Mouse (Mus musculus) MEL (cell line): ENCODE results near the gene Zfp64. TPM values are rescaled to one million over a fixed set of nuclear protein-coding genes. Genes with fewer than 3 reads are reported as not detected.

Experiments used
- DNase-seq: peaks from one replicate; pipeline ENCODE4 v3.0.0; 2011; ENCODE audit warnings: low read depth, low spot score
- H3K27ac ChIP-seq: 2 replicates; pipeline ENCODE4 v1.5.1; 2012; ENCODE audit warnings: low read depth, mild to moderate bottlenecking, control low read depth, low read length, moderate library complexity; ENCODE audit not compliant: control insufficient read depth
- H3K27me3 ChIP-seq, 2 experiments: fragments of 150-350 bp in 1 of 2; sonication (generic) in 1 of 2; 2 replicates each; pipeline ENCODE4 v1.6.1; 2012; ENCODE audit warnings: low read length in 2 of 2, mild to moderate bottlenecking in 2 of 2, improper control_type of control experiment in 1 of 2, moderate library complexity in 1 of 2; ENCODE audit not compliant: insufficient read depth in 2 of 2, control insufficient read depth in 1 of 2
- H3K36me3 ChIP-seq, 2 experiments: 2 replicates each; pipeline ENCODE4 v1.6.1; 2012 to 2014; ENCODE audit warnings: low read length in 2 of 2, improper control_type of control experiment in 1 of 2, inconsistent platforms in 1 of 2, mild to moderate bottlenecking in 1 of 2; ENCODE audit not compliant: insufficient read depth in 2 of 2, control insufficient read depth in 1 of 2
- H3K4me1 ChIP-seq, 2 experiments: fragments of 150-350 bp in 1 of 2; sonication (generic) in 1 of 2; 2 replicates each; pipeline ENCODE4 v1.6.1; 2012; ENCODE audit warnings: low read length in 2 of 2, improper control_type of control experiment in 1 of 2, mild to moderate bottlenecking in 1 of 2; ENCODE audit not compliant: insufficient read depth in 2 of 2, control insufficient read depth in 1 of 2
- H3K4me3 ChIP-seq, 2 experiments: fragments of 150-350 bp in 1 of 2; sonication (generic) in 1 of 2; 2 replicates each; pipeline ENCODE4 v1.5.1; 2012; ENCODE audit warnings: low read depth in 2 of 2, low read length in 2 of 2, mild to moderate bottlenecking in 2 of 2, moderate library complexity in 2 of 2, control low read depth in 1 of 2, improper control_type of control experiment in 1 of 2; ENCODE audit not compliant: control insufficient read depth in 1 of 2, insufficient read depth in 1 of 2
- H3K79me2 ChIP-seq: 2 replicates; pipeline ENCODE4 v1.6.1; 2012; ENCODE audit warnings: mild to moderate bottlenecking, low read length, moderate library complexity; ENCODE audit not compliant: control insufficient read depth, poor library complexity, insufficient read depth
- H3K9ac ChIP-seq: 2 replicates; pipeline ENCODE4 v1.6.1; 2012; ENCODE audit warnings: low read depth, mild to moderate bottlenecking, control low read depth, low read length, moderate library complexity; ENCODE audit not compliant: control insufficient read depth, poor library complexity, severe bottlenecking
- H3K9me3 ChIP-seq: fragments of 150-350 bp; sonication (generic); replicated peaks from 2 replicates; pipeline ENCODE4 v1.6.1; 2012; ENCODE audit warnings: mild to moderate bottlenecking, low read length, improper control_type of control experiment, moderate library complexity; ENCODE audit not compliant: insufficient read depth
- CHD2 ChIP-seq: IDR thresholded peaks from 2 replicates; pipeline ENCODE4 v1.6.1; 2011; ENCODE audit warnings: low read length, improper control_type of control experiment
- CTCF ChIP-seq, 3 experiments: IDR thresholded peaks in 2 of 3; conservative IDR thresholded peaks in 1 of 3; 2 replicates each; pipeline ENCODE4 v1.5.1; 2011 to 2012; ENCODE audit warnings: low read length in 3 of 3, low read depth in 2 of 3, mild to moderate bottlenecking in 2 of 3, improper control_type of control experiment in 1 of 3, inconsistent platforms in 1 of 3, mixed read lengths in 1 of 3, moderate library complexity in 1 of 3; ENCODE audit not compliant: control insufficient read depth in 1 of 3, insufficient read depth in 1 of 3, poor library complexity in 1 of 3, severe bottlenecking in 1 of 3
- E2F4 ChIP-seq: IDR thresholded peaks from 2 replicates; pipeline ENCODE4 v1.6.1; 2011; ENCODE audit warnings: low read depth, low read length, improper control_type of control experiment, borderline replicate concordance
- ELF1 ChIP-seq: IDR thresholded peaks from 2 replicates; pipeline ENCODE4 v1.6.1; 2014; ENCODE audit warnings: low read depth, mild to moderate bottlenecking, inconsistent platforms, low read length, improper control_type of control experiment, moderate library complexity
- ETS1 ChIP-seq: IDR thresholded peaks from 2 replicates; pipeline ENCODE4 v1.6.1; 2012; ENCODE audit warnings: low read depth, mild to moderate bottlenecking, inconsistent platforms, low read length, improper control_type of control experiment, moderate library complexity
- GABPA ChIP-seq: IDR thresholded peaks from 2 replicates; pipeline ENCODE4 v1.6.1; 2012; ENCODE audit warnings: low read depth, mild to moderate bottlenecking, inconsistent platforms, low read length, improper control_type of control experiment, moderate library complexity
- GATA1 ChIP-seq: IDR thresholded peaks from 2 replicates; pipeline ENCODE4 v1.6.1; 2011; ENCODE audit warnings: low read depth, low read length, improper control_type of control experiment
- HCFC1 ChIP-seq: IDR thresholded peaks from 2 replicates; pipeline ENCODE4 v1.6.1; 2012; ENCODE audit warnings: low read depth, mild to moderate bottlenecking, inconsistent platforms, low read length, improper control_type of control experiment, moderate library complexity
- JUND ChIP-seq: IDR thresholded peaks from 2 replicates; pipeline ENCODE4 v1.6.1; 2011; ENCODE audit warnings: low read depth, mild to moderate bottlenecking, improper control_type of control experiment, low read length
- KAT2A ChIP-seq: conservative IDR thresholded peaks from 2 replicates; pipeline ENCODE4 v1.6.1; 2012; ENCODE audit warnings: low read depth, low read length, improper control_type of control experiment, inconsistent platforms
- MAFK ChIP-seq: IDR thresholded peaks from 2 replicates; pipeline ENCODE4 v1.6.1; 2011; ENCODE audit warnings: low read depth, mild to moderate bottlenecking, low read length, improper control_type of control experiment, borderline replicate concordance
- MAX ChIP-seq: IDR thresholded peaks from 2 replicates; pipeline ENCODE4 v1.6.1; 2011; ENCODE audit warnings: low read length, improper control_type of control experiment
- MEF2A ChIP-seq: IDR thresholded peaks from 2 replicates; pipeline ENCODE4 v1.6.1; 2014; ENCODE audit warnings: low read depth, mild to moderate bottlenecking, inconsistent platforms, low read length, improper control_type of control experiment; ENCODE audit not compliant: poor library complexity, insufficient replicate concordance, severe bottlenecking; ENCODE audit errors: extremely low read depth
- MXI1 ChIP-seq: IDR thresholded peaks from 2 replicates; pipeline ENCODE4 v1.6.1; 2011; ENCODE audit warnings: mild to moderate bottlenecking, low read depth, low read length, improper control_type of control experiment
- MYB ChIP-seq: IDR thresholded peaks from 2 replicates; pipeline ENCODE4 v1.6.1; 2011; ENCODE audit warnings: mild to moderate bottlenecking, low read depth, low read length, improper control_type of control experiment
- MYC ChIP-seq: IDR thresholded peaks from 2 replicates; pipeline ENCODE4 v1.6.1; 2011; ENCODE audit warnings: low read depth, mild to moderate bottlenecking, low read length, improper control_type of control experiment, moderate library complexity
- NELFE ChIP-seq: IDR thresholded peaks from 2 replicates; pipeline ENCODE4 v1.6.1; 2011; ENCODE audit warnings: low read depth, low read length, improper control_type of control experiment
- POLR2A ChIP-seq, 2 experiments: IDR thresholded peaks; 2 replicates each; pipeline ENCODE4 v1.6.1; 2011 to 2012; ENCODE audit warnings: low read length in 2 of 2, mild to moderate bottlenecking in 2 of 2, control low read depth in 1 of 2, improper control_type of control experiment in 1 of 2, low read depth in 1 of 2, moderate library complexity in 1 of 2; ENCODE audit not compliant: control insufficient read depth in 1 of 2, insufficient read depth in 1 of 2, poor library complexity in 1 of 2
- RAD21 ChIP-seq: IDR thresholded peaks from 2 replicates; pipeline ENCODE4 v1.6.1; 2011; ENCODE audit warnings: mild to moderate bottlenecking, low read depth, low read length, improper control_type of control experiment
- RCOR1 ChIP-seq: IDR thresholded peaks from 2 replicates; pipeline ENCODE4 v1.6.1; 2012; ENCODE audit warnings: low read depth, mild to moderate bottlenecking, inconsistent platforms, low read length, improper control_type of control experiment
- SMC3 ChIP-seq: IDR thresholded peaks from 2 replicates; pipeline ENCODE4 v1.6.1; 2011; ENCODE audit warnings: low read depth, low read length, improper control_type of control experiment
- TBP ChIP-seq: IDR thresholded peaks from 2 replicates; pipeline ENCODE4 v1.8.0; 2011; ENCODE audit warnings: low read depth, low read length, improper control_type of control experiment
- TCF12 ChIP-seq: IDR thresholded peaks from 2 replicates; pipeline ENCODE4 v1.6.1; 2014; ENCODE audit warnings: low read depth, mild to moderate bottlenecking, inconsistent platforms, low read length, improper control_type of control experiment, moderate library complexity
- UBTF ChIP-seq: IDR thresholded peaks from 2 replicates; pipeline ENCODE4 v1.6.1; 2012; ENCODE audit warnings: low read depth, mild to moderate bottlenecking, inconsistent platforms, low read length, improper control_type of control experiment, moderate library complexity, borderline replicate concordance; ENCODE audit not compliant: insufficient read depth
- USF2 ChIP-seq, 2 experiments: IDR thresholded peaks; 2 replicates each; pipeline ENCODE4 v1.6.1; 2011 to 2012; ENCODE audit warnings: improper control_type of control experiment in 2 of 2, low read length in 2 of 2, borderline replicate concordance in 1 of 2, inconsistent platforms in 1 of 2, low read depth in 1 of 2, mild to moderate bottlenecking in 1 of 2; ENCODE audit not compliant: insufficient read depth in 1 of 2
- ZC3H11A ChIP-seq: IDR thresholded peaks from 2 replicates; pipeline ENCODE4 v1.6.1; 2012; ENCODE audit warnings: low read depth, mild to moderate bottlenecking, inconsistent platforms, low read length, improper control_type of control experiment
- ZNF384 ChIP-seq: IDR thresholded peaks from 2 replicates; pipeline ENCODE4 v1.6.1; 2012; ENCODE audit warnings: low read depth, mild to moderate bottlenecking, inconsistent platforms, low read length, improper control_type of control experiment
- polyA plus RNA-seq, 2 experiments: library from polyadenylated mRNA; stranded (reverse) in 1 of 2; unstranded in 1 of 2; fragments of >175 nt in 1 of 2; fragments of >200 nt in 1 of 2; gene quantifications; 2 replicates each; pipeline versions ENCODE4 v1.2.1 to v1.2.4; 2012; ENCODE audit warnings: low replicate concordance in 2 of 2, low read depth in 1 of 2; ENCODE audit not compliant: insufficient read length in 2 of 2, insufficient read depth in 1 of 2, missing spikeins in 1 of 2
- total RNA-seq: library from RNA; depleted of rRNA; stranded (reverse); fragments of 300-350 nt; gene quantifications from 2 replicates; pipeline ENCODE4 v1.2.3, GENCODE M21; 2012

Zfp64 gene
- total and polyA plus RNA-seq, 3 experiments, result 22.4 to 35.8 TPM; not detected in 1

DNA sequence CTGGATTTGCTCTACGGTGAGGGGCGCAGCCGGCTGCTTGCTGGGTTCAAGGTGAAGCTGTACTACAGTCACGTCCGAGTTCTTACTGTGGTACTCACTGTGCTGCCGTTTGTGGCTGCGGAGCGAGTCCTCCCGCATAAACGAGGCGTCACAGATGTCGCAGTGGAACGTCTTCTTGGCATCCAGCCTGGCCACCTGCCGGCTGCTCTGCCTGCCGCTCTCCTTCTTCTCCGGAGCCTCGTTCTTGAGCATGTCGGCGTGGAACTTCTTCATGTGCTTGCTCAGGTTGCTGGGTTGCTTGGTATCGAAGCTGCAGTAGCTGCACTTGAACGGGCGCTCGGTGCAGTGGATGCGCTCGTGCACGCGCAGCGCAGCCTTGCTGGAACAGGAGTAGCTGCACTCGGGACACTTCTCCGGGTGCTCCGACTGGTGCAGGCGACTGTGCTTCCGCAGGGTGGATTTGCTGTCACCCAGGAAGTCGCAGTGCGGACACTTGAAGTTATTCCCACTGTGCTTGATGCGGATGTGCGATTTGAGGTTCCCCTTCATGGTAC lies 29.1 kb downstream of the Zfp64 start:
- DNase-seq, result no peak
- Histone ChIP-seq H3K27ac (no peak overlapping the region), H3K4me3 (no peak overlapping the region), H3K4me1 (no peaks in the 10 kb centered on the region), H3K79me2 (no peaks in the 10 kb centered on the region), H3K27me3 (no peaks in the 10 kb centered on the region), H3K9me3 (no peaks in the 10 kb centered on the region), H3K36me3 (no peaks in the 10 kb centered on the region), H3K9ac (no peak overlapping the region)
- no peak for TF ChIP-seq ZNF384
- TF ChIP-seq CHD2, result no peak
- no peak for TF ChIP-seq ETS1
- no peak for TF ChIP-seq MXI1
- TF ChIP-seq MEF2A, result no peak
- TF ChIP-seq E2F4, result no peak
- TF ChIP-seq GABPA, result no peak
- TF ChIP-seq TCF12, result no peak
- no peak for TF ChIP-seq POLR2A (IDR thresholded peaks at IDR 0.05; ENCODE audit: control insufficient read depth in 1 of 2, insufficient read depth in 1 of 2, low read depth in 1 of 2, low read length in 2 of 2, poor library complexity in 1 of 2)
- no peak for TF ChIP-seq SMC3
- TF ChIP-seq ZC3H11A, result no peak
- TF ChIP-seq MAX, result no peak
- TF ChIP-seq NELFE, result no peak
- no peak for TF ChIP-seq GATA1
- no peak for TF ChIP-seq HCFC1
- TF ChIP-seq KAT2A, result no peak
- no peak for TF ChIP-seq MYC
- TF ChIP-seq RCOR1, result no peak
- no peak for TF ChIP-seq UBTF
- TF ChIP-seq ELF1, result no peak

DNA sequence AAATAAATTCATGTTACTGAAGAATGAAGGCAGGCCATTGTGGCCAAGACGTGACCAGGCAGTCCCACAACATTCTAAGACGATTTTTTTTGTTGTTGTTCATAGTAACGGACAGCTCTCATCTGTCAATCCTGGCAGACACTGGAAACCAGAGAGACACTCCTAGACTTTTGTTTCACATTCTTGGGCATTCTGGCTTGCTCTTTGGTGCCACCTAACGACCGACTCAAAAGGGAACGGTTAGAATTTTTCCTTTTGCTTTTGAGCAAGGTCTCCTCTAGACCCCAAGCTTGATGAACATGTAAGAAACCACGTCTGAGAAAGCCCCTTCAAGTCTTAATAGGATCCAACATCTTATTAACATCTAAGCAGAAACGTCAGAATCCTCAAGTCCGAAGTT lies 31.7 kb downstream of the Zfp64 start:
- H3K9me3 ChIP-seq, result no peaks in the 10 kb centered on the region
- H3K27ac ChIP-seq, result no peak overlapping the region
- H3K9ac ChIP-seq, result no peak overlapping the region
- H3K4me3 ChIP-seq, result no peak overlapping the region
- no peaks in the 10 kb centered on the region for H3K36me3 ChIP-seq
- H3K79me2 ChIP-seq, result no peaks in the 10 kb centered on the region
- DNase-seq, result no peak
- H3K4me1 ChIP-seq, result no peaks in the 10 kb centered on the region
- no peaks in the 10 kb centered on the region for H3K27me3 ChIP-seq
- TF ChIP-seq GATA1, result no peak
- no peak for TF ChIP-seq KAT2A
- TF ChIP-seq MAFK, result no peak
- no peak for TF ChIP-seq ELF1
- no peak for TF ChIP-seq TBP
- no peak for TF ChIP-seq MXI1
- no peak for TF ChIP-seq CTCF (IDR thresholded peaks at IDR 0.05 in 2 of 3, conservative IDR thresholded peaks at IDR 0.05 in 1 of 3; ENCODE audit: control insufficient read depth in 1 of 3, insufficient read depth in 1 of 3, low read depth in 2 of 3, low read length in 3 of 3, poor library complexity in 1 of 3, severe bottlenecking in 1 of 3)
- no peak for TF ChIP-seq GABPA
- no peak for TF ChIP-seq CHD2
- no peak for TF ChIP-seq MYB
- TF ChIP-seq E2F4, result no peak
- TF ChIP-seq RAD21, result no peak
- TF ChIP-seq USF2 (IDR thresholded peaks at IDR 0.05; ENCODE audit: borderline replicate concordance in 1 of 2, insufficient read depth in 1 of 2, low read depth in 1 of 2, low read length in 2 of 2), result no peak
- TF ChIP-seq MYC, result no peak
- no peak for TF ChIP-seq JUND
